Mouse (Mus musculus) liver (tissue): ENCODE results near the gene Arrb2.
"Not testable (repeated sequence)": the region's sequence is repeated elsewhere in the genome, so short reads cannot be mapped to it uniquely, and the experiment has no call there.

Experiments
- DNase-seq: peaks from one replicate; pipeline ENCODE4 v3.0.0-alpha.2; 2020; ENCODE audit warnings: mixed read lengths

Gene Arrb2

GRCm38 (mm10) chr11:70432048-70432894 is at the start of gene Arrb2:
Gene Arrb2 (plus strand): TSS chr11:70432635.
- DNase-seq, result peak; percentile 99

GRCm38 (mm10) chr11:70384136-70384535 is 48.3 kb upstream of the Arrb2 start:
- DNase-seq, result no peak

- no peak for DNase-seq
These were observed 45.0 kb upstream of the Arrb2 start for GRCm38 (mm10) chr11:70387436-70387835.

GRCm38 (mm10) chr11:70389421-70389820 is 43.0 kb upstream of the Arrb2 start:
- DNase-seq, result no peak

GRCm38 (mm10) chr11:70403598-70403997 is 28.8 kb upstream of the Arrb2 start:
- no peak for DNase-seq

GRCm38 (mm10) chr11:70409594-70410296 is 22.7 kb upstream of the Arrb2 start, which contains the start of gene Pelp1:
Gene Pelp1 (minus strand): TSS chr11:70410031.
- peak; percentile 90 for DNase-seq

- no peak for DNase-seq
These were observed 22.2 kb upstream of the Arrb2 start for GRCm38 (mm10) chr11:70410297-70410643.

- no peak for DNase-seq
These were observed 19.8 kb upstream of the Arrb2 start for GRCm38 (mm10) chr11:70412591-70412990.

- DNase-seq, result peak; percentile 80
These were observed 18.5 kb upstream of the Arrb2 start for GRCm38 (mm10) chr11:70413961-70414360.

- no peak for DNase-seq
These were observed 14.2 kb upstream of the Arrb2 start for GRCm38 (mm10) chr11:70418199-70418598.

- no peak for DNase-seq
These were observed 12.9 kb upstream of the Arrb2 start for GRCm38 (mm10) chr11:70419486-70419885.

GRCm38 (mm10) chr11:70426598-70426997 is 5.8 kb upstream of the Arrb2 start:
- DNase-seq, result not testable (repeated sequence)

- DNase-seq, result no peak
These were observed 861 bp upstream of the Arrb2 start for GRCm38 (mm10) chr11:70431574-70431973.

GRCm38 (mm10) chr11:70432895-70433568 is 597 bp downstream of the Arrb2 start:
- no peak for DNase-seq

- DNase-seq, result no peak
These were observed 1.1 kb downstream of the Arrb2 start for GRCm38 (mm10) chr11:70433569-70433943.

- DNase-seq, result no peak
These were observed 1.5 kb downstream of the Arrb2 start for GRCm38 (mm10) chr11:70433951-70434350.

GRCm38 (mm10) chr11:70435476-70435875 is 3.0 kb downstream of the Arrb2 start:
- DNase-seq, result no peak

GRCm38 (mm10) chr11:70437426-70437825 is 5.0 kb downstream of the Arrb2 start:
- no peak for DNase-seq

GRCm38 (mm10) chr11:70438728-70439374 is 6.4 kb downstream of the Arrb2 start:
- no peak for DNase-seq

GRCm38 (mm10) chr11:70440637-70441036 is 8.2 kb downstream of the Arrb2 start:
- DNase-seq, result no peak

- DNase-seq, result no peak
These were observed 9.4 kb downstream of the Arrb2 start for GRCm38 (mm10) chr11:70441882-70442281.

GRCm38 (mm10) chr11:70443964-70444363 is 11.5 kb downstream of the Arrb2 start:
- DNase-seq, result no peak

GRCm38 (mm10) chr11:70444667-70445066 is 12.2 kb downstream of the Arrb2 start:
- peak; percentile 42 for DNase-seq
